Mouse (Mus musculus): ENCODE data around the gene Ctrl. TPM values are rescaled to one million over a fixed set of nuclear protein-coding genes. Genes with fewer than 3 reads are reported as not detected.
A peak's percentile ranks its signal among the peaks of the same experiment; 100 is the strongest.

Gene Ctrl
- polyA plus RNA-seq, 1 experiment: 0.14 TPM

DNA sequence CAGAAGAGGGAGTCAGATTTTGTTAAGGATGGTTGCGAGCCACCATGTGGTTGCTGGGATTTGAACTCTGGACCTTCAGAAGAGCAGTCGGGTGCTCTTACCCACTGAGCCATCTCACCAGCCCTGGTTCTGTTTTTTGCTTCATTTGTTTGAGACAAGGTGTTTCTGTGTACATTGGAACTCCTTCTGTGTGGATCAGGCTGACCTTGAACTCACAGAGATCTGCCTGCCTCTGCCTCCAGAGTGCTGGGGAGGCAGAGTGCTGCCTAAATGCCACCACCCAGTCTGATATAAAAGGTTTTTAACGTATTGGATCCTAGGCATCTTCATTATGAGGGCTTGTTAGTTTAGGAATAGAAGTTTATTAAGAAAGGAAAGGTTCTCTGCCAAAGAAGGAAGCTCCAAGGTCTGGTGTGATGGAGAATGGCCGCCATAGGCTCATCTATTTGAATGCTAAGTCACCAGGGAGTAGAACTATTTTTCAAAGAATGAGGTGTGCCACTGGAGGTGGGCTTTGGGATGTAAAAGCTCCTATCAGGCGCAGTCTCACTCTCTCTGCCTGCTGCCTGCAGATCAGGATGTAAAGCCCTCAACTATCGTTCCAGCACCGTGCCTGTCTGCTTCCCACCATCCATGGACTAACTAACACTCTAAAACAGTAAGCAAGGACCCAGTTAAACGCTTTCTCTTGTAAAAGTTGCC lies 37.5 kb upstream of the Ctrl start:
- no peak overlapping the region for H3K4me2 ChIP-seq (ENCODE audit: low read depth)
- no peaks in the 10 kb centered on the region for H3K27me3 ChIP-seq (ENCODE audit: control insufficient read depth, insufficient read depth, insufficient read length)
- no peak overlapping the region for H3ac ChIP-seq (ENCODE audit: control insufficient read depth, insufficient read length)
- no peaks in the 10 kb centered on the region for H3K79me2 ChIP-seq (ENCODE audit: control insufficient read depth, insufficient read depth)
- no peak overlapping the region for H3K4me3 ChIP-seq
- no peak for TF ChIP-seq TCF3 (IDR thresholded peaks at IDR 0.05; ENCODE audit: insufficient read length, low read depth)
- TF ChIP-seq POLR2AphosphoS2 (IDR thresholded peaks at IDR 0.05; ENCODE audit: insufficient read length, low read depth): no peak
- no peak for TF ChIP-seq MYOD1 (IDR thresholded peaks at IDR 0.05; ENCODE audit: control insufficient read depth in 1 of 3, insufficient read length in 2 of 3, low read depth in 2 of 3)
- no peak for TF ChIP-seq E2F4 (IDR thresholded peaks at IDR 0.05; ENCODE audit: insufficient read depth)
- TF ChIP-seq REST (IDR thresholded peaks at IDR 0.05; ENCODE audit: insufficient read depth, insufficient read length): no peak
- no peak for TF ChIP-seq MYOG (IDR thresholded peaks at IDR 0.05; ENCODE audit: control insufficient read depth in 1 of 3, insufficient read depth in 1 of 3, insufficient read length in 2 of 3, low read depth in 2 of 3)
- no peak for TF ChIP-seq MAX (IDR thresholded peaks at IDR 0.05; ENCODE audit: low read depth)
- no peak for TF ChIP-seq TCF12 (IDR thresholded peaks at IDR 0.05; ENCODE audit: insufficient read depth, poor library complexity, severe bottlenecking)
- TF ChIP-seq POLR2A (IDR thresholded peaks at IDR 0.05; ENCODE audit: insufficient read length, low read depth): no peak
- no peak for TF ChIP-seq CEBPB (IDR thresholded peaks at IDR 0.05; ENCODE audit: insufficient read depth, poor library complexity, severe bottlenecking)
- TF ChIP-seq SRF (IDR thresholded peaks at IDR 0.05; ENCODE audit: control insufficient read depth, insufficient read length, low read depth): no peak
- TF ChIP-seq USF1 (IDR thresholded peaks at IDR 0.05; ENCODE audit: low read depth): no peak
- H3K36me3 ChIP-seq (ENCODE audit: control insufficient read depth, insufficient read depth): no peaks in the 10 kb centered on the region

DNA sequence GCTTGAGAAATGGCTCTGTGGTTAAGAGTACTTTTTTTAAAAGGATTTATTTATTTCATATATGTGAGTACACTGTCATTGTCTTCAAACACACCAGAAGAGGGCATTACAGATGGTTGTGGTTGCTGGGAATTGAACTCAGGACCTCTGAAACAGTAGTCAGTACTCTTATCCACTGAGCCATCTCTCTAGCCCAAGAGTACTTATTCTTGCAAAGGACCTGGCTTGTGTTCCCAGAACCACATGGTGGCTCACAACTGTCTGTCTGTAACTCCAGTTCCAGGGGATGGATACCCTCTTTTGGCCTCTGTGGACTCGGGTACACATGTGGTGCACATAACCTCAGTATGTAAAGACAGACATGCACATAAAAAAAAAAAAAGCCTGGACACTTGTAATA lies 35.7 kb upstream of the Ctrl start:
- Histone ChIP-seq H3ac (ENCODE audit: control insufficient read depth, insufficient read length) (no peak overlapping the region), H3K4me2 (ENCODE audit: low read depth) (no peak overlapping the region), H3K79me2 (ENCODE audit: control insufficient read depth, insufficient read depth) (peaks cover 12% of the 10 kb centered on the region), H3K27me3 (ENCODE audit: control insufficient read depth, insufficient read depth, insufficient read length) (no peaks in the 10 kb centered on the region), H3K4me3 (no peak overlapping the region), H3K36me3 (ENCODE audit: control insufficient read depth, insufficient read depth) (no peaks in the 10 kb centered on the region)
- TF ChIP-seq USF1 (IDR thresholded peaks at IDR 0.05; ENCODE audit: low read depth): no peak

DNA sequence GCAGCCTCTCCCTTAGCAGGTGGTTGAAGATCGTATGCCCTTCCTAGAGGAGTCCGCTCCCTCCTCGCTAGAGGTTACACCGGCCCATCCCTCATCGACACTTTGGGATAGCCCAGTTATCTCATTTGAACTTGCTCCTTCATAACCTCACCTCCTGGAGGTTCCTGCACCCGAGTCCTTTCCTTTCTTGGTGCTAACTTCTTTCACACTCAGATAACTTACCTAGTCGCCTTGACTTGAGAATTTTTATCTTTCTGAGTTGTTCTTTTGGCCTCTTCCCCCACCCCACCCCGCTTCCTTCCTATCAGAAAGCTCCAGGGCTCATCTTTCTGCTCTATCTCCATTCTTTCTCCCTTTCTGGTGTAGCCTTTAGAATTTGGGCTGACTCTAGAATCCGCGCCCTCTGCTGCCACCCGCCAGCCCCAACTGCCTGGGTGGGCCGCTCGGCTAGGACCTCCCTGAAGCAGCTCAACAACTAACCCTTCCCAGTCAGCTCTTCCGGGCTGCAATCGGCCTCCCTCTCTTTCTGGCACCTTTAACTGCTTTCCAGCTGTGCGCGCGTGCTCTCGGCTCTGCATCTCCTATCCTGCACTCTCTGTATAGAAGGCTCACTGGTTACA lies 33.1 kb upstream of the Ctrl start:
- Histone ChIP-seq H3K27me3 (ENCODE audit: control insufficient read depth, insufficient read depth, insufficient read length) (no peaks in the 10 kb centered on the region), H3K4me3 (peak overlapping the region; percentile 75), H3K36me3 (ENCODE audit: control insufficient read depth, insufficient read depth) (no peaks in the 10 kb centered on the region), H3K4me2 (ENCODE audit: low read depth) (peak overlapping the region; percentile 77), H3ac (ENCODE audit: control insufficient read depth, insufficient read length) (no peak overlapping the region), H3K79me2 (ENCODE audit: control insufficient read depth, insufficient read depth) (peaks cover 38% of the 10 kb centered on the region)
- TF ChIP-seq USF1 (IDR thresholded peaks at IDR 0.05; ENCODE audit: low read depth) (no peak), SRF (IDR thresholded peaks at IDR 0.05; ENCODE audit: control insufficient read depth, insufficient read length, low read depth) (no peak), REST (IDR thresholded peaks at IDR 0.05; ENCODE audit: insufficient read depth, insufficient read length) (no peak), MYOD1 (IDR thresholded peaks at IDR 0.05; ENCODE audit: control insufficient read depth in 1 of 3, insufficient read length in 2 of 3, low read depth in 2 of 3) (no peak), POLR2A (IDR thresholded peaks at IDR 0.05; ENCODE audit: insufficient read length, low read depth) (no peak), TCF12 (IDR thresholded peaks at IDR 0.05; ENCODE audit: insufficient read depth, poor library complexity, severe bottlenecking) (no peak), MAX (IDR thresholded peaks at IDR 0.05; ENCODE audit: low read depth) (no peak), E2F4 (IDR thresholded peaks at IDR 0.05; ENCODE audit: insufficient read depth) (no peak), TCF3 (IDR thresholded peaks at IDR 0.05; ENCODE audit: insufficient read length, low read depth) (no peak), CEBPB (IDR thresholded peaks at IDR 0.05; ENCODE audit: insufficient read depth, poor library complexity, severe bottlenecking) (no peak), POLR2AphosphoS2 (IDR thresholded peaks at IDR 0.05; ENCODE audit: insufficient read length, low read depth) (no peak), MYOG (IDR thresholded peaks at IDR 0.05; ENCODE audit: control insufficient read depth in 1 of 3, insufficient read depth in 1 of 3, insufficient read length in 2 of 3, low read depth in 2 of 3) (no peak)

DNA sequence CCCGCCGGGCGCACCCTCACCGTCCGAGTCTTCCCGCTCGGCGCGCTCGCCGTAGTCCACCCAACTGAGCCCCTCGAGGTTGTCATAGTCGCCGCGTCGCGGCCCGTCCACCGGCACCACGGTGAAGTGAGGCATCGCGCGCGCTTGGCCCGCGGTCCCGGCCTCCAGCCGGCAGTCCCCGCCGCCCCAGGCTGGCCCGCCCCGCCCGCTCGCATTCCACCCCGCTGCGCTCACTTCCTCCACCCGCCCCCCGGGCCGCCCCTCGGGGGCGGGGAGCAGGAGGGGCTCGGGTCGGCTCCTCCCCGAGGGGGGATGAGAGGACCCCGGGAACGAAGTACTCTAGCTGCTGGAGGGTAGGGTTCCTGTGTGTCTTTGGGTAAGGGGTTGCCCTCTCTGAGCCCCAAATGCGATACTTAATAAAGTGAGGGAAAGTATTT lies 32.3 kb upstream of the Ctrl start, which contains the start of gene Slc12a4:
Gene Slc12a4, minus strand, starts transcription at position 193 of the 437 bp plus-strand sequence.
- peak within 1 kb of the TSS; percentile 75 for H3K4me3 ChIP-seq
- H3K79me2 ChIP-seq (ENCODE audit: control insufficient read depth, insufficient read depth): peaks cover 46% of the 10 kb centered on the region
- no peaks in the 10 kb centered on the region for H3K36me3 ChIP-seq (ENCODE audit: control insufficient read depth, insufficient read depth)
- H3K27me3 ChIP-seq (ENCODE audit: control insufficient read depth, insufficient read depth, insufficient read length): no peaks in the 10 kb centered on the region
- H3K4me2 ChIP-seq (ENCODE audit: low read depth): peak within 1 kb of the TSS; percentile 95
- H3ac ChIP-seq (ENCODE audit: control insufficient read depth, insufficient read length): peak within 1 kb of the TSS; percentile 60
- TF ChIP-seq POLR2A (IDR thresholded peaks at IDR 0.05; ENCODE audit: insufficient read length, low read depth) (peak; percentile 97), REST (IDR thresholded peaks at IDR 0.05; ENCODE audit: insufficient read depth, insufficient read length) (no peak), POLR2AphosphoS2 (IDR thresholded peaks at IDR 0.05; ENCODE audit: insufficient read length, low read depth) (peak; percentile 98)

DNA sequence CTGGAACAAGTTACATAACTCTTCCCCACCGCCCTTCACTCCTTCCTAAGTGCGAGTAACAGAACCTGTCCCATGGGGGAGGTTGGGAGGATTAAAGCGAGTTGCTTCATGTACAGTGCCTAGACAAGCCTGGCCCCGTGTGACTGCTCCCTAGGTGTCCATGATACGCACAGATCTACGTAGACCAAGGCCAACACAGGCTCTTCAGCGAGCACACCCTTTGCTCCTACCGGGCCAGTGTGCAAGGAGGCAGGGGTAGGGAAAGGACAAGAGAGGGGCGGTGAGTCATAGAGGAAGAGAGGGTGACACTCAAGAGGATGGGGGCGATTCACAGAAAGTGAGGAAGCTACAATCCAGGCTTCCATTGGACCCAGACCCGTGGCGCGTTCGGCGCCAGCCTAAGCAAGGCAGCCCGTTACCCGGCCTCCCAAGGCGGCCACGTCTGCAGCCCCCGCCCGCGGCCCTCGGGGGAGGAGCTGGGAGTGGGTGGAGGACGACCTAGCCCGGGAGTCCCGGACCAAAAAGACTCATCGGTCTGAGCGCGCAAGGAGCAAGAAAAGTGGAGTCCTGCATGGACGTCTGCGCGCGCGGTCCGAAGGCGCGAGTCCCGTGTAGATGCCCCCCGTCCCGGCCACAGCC lies 31.7 kb upstream of the Ctrl start:
- no peaks in the 10 kb centered on the region for H3K27me3 ChIP-seq (ENCODE audit: control insufficient read depth, insufficient read depth, insufficient read length)
- peak overlapping the region; percentile 95 for H3K4me2 ChIP-seq (ENCODE audit: low read depth)
- H3K79me2 ChIP-seq (ENCODE audit: control insufficient read depth, insufficient read depth): peaks cover 46% of the 10 kb centered on the region
- TF ChIP-seq REST (IDR thresholded peaks at IDR 0.05; ENCODE audit: insufficient read depth, insufficient read length) (no peak), SRF (IDR thresholded peaks at IDR 0.05; ENCODE audit: control insufficient read depth, insufficient read length, low read depth) (no peak), POLR2A (IDR thresholded peaks at IDR 0.05; ENCODE audit: insufficient read length, low read depth) (no peak), MYOD1 (IDR thresholded peaks at IDR 0.05; ENCODE audit: control insufficient read depth in 1 of 3, insufficient read length in 2 of 3, low read depth in 2 of 3) (no peak), MYOG (IDR thresholded peaks at IDR 0.05; ENCODE audit: control insufficient read depth in 1 of 3, insufficient read depth in 1 of 3, insufficient read length in 2 of 3, low read depth in 2 of 3) (no peak), TCF3 (IDR thresholded peaks at IDR 0.05; ENCODE audit: insufficient read length, low read depth) (no peak), TCF12 (IDR thresholded peaks at IDR 0.05; ENCODE audit: insufficient read depth, poor library complexity, severe bottlenecking) (no peak), E2F4 (IDR thresholded peaks at IDR 0.05; ENCODE audit: insufficient read depth) (no peak)
- H3K4me3 ChIP-seq: peak overlapping the region; percentile 75
- H3ac ChIP-seq (ENCODE audit: control insufficient read depth, insufficient read length): peak overlapping the region; percentile 60
- H3K36me3 ChIP-seq (ENCODE audit: control insufficient read depth, insufficient read depth): no peaks in the 10 kb centered on the region
